Mouse (Mus musculus) megakaryocyte, adult 5-6 weeks (primary cell): Measurements from ENCODE around the gene Zfp638. TPM values are rescaled to one million over a fixed set of nuclear protein-coding genes. Genes with fewer than 3 reads are reported as not detected.

Experiments
- ATAC-seq: 2 replicates; pipeline ENCODE4 v1.8.0; 2016; ENCODE audit warnings: mild to moderate bottlenecking, inconsistent platforms; ENCODE audit not compliant: poor library complexity, severe bottlenecking
- total RNA-seq, 2 experiments: library from RNA; stranded (forward) in 1 of 2; stranded (reverse) in 1 of 2; fragments of 153-499, 151-499 nt in 1 of 2; fragments of 221-1000, 200-1000 nt in 1 of 2; gene quantifications; 2 replicates each; pipeline versions ENCODE4 v1.2.3 to v1.2.4; 2015 to 2017

Gene Zfp638
- total RNA-seq, 2 experiments from 2014 or later, result 186 to 190 TPM

GRCm38 (mm10) chr6:83888802-83889201 is 21.9 kb downstream of the Zfp638 start:
- ATAC-seq, result no peak

GRCm38 (mm10) chr6:83890281-83891015 is 23.5 kb downstream of the Zfp638 start:
- no peak for ATAC-seq

- ATAC-seq, result no peak
These were observed 24.3 kb downstream of the Zfp638 start for GRCm38 (mm10) chr6:83891251-83891650.

- no peak for ATAC-seq
These were observed 24.8 kb downstream of the Zfp638 start for GRCm38 (mm10) chr6:83891687-83892086.

GRCm38 (mm10) chr6:83893086-83893485 is 26.2 kb downstream of the Zfp638 start:
- ATAC-seq, result no peak

- ATAC-seq, result no peak
These were observed 26.7 kb downstream of the Zfp638 start for GRCm38 (mm10) chr6:83893584-83893983.

GRCm38 (mm10) chr6:83899142-83899541 is 32.2 kb downstream of the Zfp638 start:
- ATAC-seq, result no peak

- ATAC-seq, result no peak
These were observed 38.4 kb downstream of the Zfp638 start for GRCm38 (mm10) chr6:83905276-83905675.

GRCm38 (mm10) chr6:83906659-83907058 is 39.8 kb downstream of the Zfp638 start:
- peak; percentile 88 for ATAC-seq

- no peak for ATAC-seq
These were observed 41.5 kb downstream of the Zfp638 start for GRCm38 (mm10) chr6:83908386-83908785.

GRCm38 (mm10) chr6:83913710-83914109 is 46.8 kb downstream of the Zfp638 start:
- no peak for ATAC-seq

GRCm38 (mm10) chr6:83914183-83914719 is 47.3 kb downstream of the Zfp638 start:
- ATAC-seq, result peak; percentile 98

GRCm38 (mm10) chr6:83914720-83915271 is 47.9 kb downstream of the Zfp638 start:
- ATAC-seq, result peak; percentile 37

GRCm38 (mm10) chr6:83927418-83927817 is 60.5 kb downstream of the Zfp638 start:
- no peak for ATAC-seq

- no peak for ATAC-seq
These were observed 61.3 kb downstream of the Zfp638 start for GRCm38 (mm10) chr6:83928225-83928624.

- ATAC-seq, result no peak
These were observed 72.6 kb downstream of the Zfp638 start for GRCm38 (mm10) chr6:83939492-83939891.

GRCm38 (mm10) chr6:83942806-83943205 is 75.9 kb downstream of the Zfp638 start:
- ATAC-seq, result no peak

GRCm38 (mm10) chr6:83953603-83954002 is 86.7 kb downstream of the Zfp638 start:
- no peak for ATAC-seq

- ATAC-seq, result peak; percentile 90
These were observed 120.7 kb downstream of the Zfp638 start for GRCm38 (mm10) chr6:83987642-83988041.

- ATAC-seq, result no peak
These were observed 135.8 kb downstream of the Zfp638 start for GRCm38 (mm10) chr6:84002716-84003115.

GRCm38 (mm10) chr6:84004295-84004694 is 137.4 kb downstream of the Zfp638 start:
- no peak for ATAC-seq
